Mouse (Mus musculus) mesoderm, embryonic 11.5 days (tissue): ENCODE data around the gene Uqcrq.

Experiments
- DNase-seq: peaks from one replicate; pipeline ENCODE4 v3.0.0-alpha.2; 2012; ENCODE audit warnings: low read depth, low spot score

Gene Uqcrq

DNA sequence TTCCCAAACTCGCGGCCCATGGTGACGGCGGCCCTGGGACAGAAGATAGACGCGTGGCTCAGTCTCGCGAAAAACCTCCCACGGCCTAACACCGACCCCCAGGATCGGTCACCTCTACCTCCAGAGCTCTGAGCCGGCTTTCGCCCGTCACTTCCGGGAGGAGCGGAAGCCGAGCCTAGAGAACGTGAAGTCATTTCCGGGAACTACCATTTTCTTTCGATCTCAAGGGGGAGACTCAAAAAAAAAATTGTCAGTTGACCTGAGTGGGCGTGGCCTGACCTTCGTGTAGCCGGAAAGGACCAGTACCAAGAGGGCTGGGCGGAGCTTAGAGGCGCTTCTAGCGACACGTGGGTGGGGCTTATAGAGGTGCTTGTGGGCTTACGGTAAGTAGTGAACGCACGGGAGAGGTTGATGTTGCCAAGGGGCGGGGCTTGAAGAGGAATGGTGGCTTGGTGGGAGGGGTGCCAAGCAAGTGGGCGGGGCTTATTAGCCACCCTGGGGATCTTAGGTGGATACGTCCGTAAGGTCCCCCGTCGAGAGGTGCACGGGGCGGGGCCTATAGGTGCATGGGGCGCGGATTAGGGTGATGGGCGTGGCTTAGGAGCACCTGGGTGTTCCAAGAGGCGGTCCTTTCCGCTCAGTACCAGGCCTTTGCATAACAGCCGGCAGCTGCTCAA lies at the start of gene Uqcrq, which contains the start of gene Gdf9:
Uqcrq (minus strand) TSS at position 162 of the 677 bp plus-strand sequence.
Gdf9 (plus strand) TSS at position 354 of the 677 bp plus-strand sequence.
- peak; percentile 99 for DNase-seq

DNA sequence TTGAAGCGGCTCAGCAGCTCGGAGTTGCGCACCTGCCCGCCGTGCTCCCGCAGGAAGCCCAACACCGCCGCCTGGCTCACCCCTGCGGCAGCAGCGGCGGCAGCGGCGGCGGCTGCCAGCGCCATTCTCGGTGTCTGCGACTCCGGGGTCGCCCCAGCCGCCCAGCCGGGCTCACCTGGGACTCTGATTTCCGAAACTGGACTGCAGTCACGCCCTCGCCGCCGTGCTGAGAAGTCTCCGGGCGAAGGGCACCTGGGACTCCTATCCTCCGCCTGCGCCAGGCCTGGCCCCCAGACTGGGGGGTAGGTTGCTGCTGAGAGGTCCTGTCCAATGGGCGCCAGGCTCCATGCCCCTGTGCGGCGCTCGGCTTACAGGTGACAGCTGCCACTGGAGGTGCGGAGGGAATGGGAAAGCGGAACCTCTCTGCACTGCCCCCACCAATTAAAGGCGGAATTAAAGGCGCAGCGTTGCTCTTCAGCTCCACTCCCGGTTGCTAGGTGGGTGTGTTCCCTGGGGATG lies 49.2 kb upstream of the Uqcrq start, which contains the start of the genes Gm9945 and Sowaha:
Gm9945 (plus strand) TSS at position 384 of the 519 bp plus-strand sequence.
Sowaha (minus strand) TSS at position 492 of the 519 bp plus-strand sequence.
- DNase-seq = no peak

DNA sequence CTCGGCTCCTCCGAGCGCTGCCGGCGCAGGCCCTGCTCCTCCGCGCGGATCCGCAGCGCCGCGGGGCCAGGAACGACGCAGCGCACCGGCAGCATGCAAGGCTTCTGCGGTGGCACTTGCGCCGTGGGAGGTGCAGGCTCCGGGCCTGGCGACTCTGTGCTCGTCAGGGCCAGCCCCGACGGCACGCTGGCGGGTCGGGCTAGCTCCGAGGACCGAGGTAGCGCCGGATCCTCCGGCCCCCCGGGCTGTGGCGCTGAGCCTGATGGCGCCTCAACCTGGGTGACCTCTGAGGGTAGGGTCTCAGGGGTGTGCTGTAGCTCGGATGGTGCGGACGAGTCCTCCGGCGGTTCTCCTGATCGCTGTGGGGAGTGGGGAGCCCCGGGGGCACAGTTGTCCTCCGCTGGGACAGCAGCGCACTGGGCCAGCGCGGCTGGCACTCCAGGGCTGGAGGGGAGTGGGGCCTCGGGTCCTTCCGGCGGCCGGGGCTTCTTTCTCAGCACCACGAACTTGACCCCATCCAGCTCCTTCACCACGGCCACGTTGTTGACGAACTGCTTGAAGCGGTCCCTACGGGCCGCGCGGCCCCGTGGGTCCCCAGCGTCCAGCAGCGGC lies 48.6 kb upstream of the Uqcrq start:
- no peak for DNase-seq

DNA sequence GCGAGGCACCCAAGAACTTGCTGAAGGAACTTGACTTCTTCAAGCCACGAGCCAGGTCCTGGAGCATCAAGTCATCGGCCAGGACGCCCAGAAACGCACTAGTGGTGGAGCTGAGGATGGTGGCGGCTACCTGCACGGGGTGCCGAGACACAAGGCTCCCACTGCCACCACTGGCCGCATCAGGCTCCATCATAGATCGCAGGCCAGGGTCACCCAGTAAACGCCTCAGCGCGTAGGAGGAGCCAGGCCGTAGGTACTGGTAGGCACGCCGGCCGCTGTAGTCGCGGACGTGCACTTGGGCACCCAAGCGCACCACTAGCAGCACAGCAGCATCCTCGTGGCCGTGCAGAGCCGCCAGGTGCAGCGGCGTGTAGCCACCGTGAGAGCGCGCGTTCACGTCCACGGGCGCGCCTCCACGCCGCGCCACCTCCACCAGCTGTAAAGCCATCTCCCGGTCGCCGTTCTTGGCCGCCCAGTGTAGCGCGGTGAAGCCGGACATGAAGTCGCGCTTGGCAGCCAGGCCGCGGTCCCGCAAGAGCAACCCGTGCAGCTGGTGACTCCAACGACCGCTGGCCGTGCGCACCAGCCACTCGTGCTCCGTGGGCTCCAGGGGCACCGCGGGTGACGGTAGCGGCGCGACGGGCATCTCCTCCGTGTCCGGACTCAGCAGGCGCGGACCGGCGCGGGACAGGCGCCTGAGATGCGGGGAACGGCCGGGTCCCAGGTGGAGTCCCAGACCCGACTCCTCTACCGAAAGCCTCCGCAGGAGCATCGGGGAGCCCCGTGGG lies 47.9 kb upstream of the Uqcrq start:
- no peak for DNase-seq

DNA sequence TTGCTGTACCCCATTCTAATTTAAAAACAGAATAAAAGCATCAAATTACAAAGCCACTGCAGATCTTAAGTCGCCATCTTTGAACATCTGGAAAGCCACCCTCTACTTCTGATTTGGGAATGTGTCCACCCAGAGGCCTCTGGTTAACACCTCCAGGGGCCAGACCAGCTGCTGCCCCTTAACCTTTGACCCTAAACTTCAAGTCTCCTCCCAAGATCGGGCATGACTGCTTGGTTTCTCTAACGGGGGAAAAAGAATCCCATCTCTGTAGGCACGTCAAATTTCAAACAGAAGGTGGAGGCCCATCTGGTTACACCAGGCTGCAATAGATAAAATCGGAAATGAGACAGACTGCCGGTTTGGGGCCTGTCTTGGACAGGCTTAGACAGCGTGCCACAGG lies 47.2 kb upstream of the Uqcrq start:
- no peak for DNase-seq

DNA sequence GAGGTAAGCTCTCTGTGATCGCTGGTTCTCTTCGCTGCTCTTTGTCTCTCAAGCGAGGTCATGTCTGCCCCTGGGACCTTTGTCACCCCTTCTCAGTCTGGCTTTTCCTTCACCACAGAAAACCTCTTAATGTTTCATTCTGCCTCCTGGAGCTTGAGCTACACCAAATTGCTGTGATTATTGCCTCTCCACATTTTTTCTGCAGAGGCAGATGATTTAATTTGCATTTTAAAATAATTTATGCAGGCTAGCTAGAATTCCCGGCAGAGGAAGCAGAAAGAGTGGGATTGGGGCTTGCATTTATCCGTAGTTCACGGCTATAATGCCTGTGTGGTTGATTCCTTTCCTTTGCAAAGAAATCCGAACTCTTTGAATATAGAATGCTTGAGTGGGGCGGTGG lies 45.0 kb upstream of the Uqcrq start:
- no peak for DNase-seq

DNA sequence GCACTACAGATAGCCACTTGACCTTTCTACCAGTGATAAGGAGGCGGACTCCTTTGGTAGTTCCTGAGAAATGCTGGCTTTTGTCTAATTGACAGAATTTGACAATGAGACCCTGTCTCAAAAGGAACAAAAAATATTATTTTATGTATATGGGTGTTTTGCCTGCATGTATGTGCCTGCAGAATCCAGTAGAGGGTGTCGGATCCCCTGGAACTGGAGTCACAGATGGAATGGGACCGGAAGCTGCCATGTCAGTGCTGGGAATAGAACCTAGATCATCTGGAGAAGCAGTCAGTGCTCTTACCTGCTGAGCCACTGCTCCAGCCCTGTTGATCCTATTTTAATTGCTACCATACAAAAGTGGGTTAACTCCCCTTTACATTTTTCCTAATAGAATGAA lies 42.1 kb upstream of the Uqcrq start:
- no peak for DNase-seq

DNA sequence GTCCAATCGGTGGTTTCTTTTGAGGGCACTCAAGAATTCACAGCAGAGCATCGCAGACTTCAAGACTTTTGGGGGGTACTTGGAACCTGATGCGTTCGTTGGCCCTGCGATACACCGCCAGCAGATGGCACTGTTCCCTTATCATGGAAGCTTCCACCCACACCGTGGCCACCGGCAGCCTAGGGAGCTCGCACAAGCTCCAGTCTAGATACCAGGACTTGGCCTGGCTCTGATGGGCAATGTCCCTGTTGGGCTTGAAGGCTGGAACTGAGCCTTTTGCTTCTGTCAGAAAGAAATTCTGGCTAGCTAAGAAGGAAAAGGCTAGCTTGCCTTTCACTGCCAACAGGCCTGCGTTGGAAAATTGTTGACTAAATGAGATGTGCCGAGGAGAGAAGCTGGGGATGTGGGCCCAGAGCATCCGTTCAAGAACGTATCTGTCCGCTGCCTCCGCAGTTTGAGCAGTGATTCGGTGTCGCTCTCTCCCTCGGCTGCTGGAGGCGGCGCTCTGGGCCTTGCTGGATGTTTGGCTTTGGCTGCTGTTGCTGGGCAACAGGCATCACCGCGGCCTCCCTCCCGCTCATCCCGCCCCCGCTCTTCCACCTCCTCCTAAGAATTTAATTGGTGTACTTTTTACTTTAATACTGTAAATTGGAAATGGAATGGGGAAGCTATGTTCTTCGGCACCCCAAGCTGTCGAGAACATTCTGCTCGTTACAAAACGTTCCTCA lies 39.5 kb upstream of the Uqcrq start, which contains the start of gene Gm9837:
Gm9837 (minus strand) TSS at position 512 of the 728 bp plus-strand sequence.
- DNase-seq = peak; percentile 93

DNA sequence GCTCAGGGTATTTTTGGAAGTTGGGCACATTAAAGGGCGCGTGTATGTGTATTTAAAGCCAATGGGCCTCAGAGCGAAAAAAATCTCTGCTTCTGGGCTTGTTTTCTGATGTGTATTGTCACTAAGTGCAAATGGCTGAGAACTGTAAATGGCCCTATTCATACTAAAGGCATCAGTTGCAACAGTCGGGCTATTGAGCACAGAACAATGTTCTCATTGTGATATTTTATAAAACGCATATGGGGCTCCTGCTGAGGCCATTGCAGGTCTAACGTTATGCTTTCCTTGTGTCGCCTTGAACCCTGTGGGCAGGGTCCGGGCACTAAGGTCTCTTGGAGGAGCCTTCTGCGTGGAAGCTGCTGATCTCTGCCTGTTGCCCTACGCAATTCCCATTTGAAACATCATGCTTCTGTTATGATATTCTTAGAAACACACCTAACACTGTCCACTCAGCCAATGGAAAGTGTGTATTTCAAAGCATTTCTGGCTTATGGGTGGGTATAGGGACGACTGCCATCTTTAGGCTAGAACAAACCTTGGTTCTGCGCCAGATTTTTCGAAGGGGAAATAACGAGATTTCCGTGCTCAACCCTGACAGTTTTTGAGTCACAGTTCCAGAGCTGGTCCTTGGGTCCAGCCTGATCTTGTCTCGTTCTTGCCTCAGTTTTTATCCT lies 38.8 kb upstream of the Uqcrq start:
- no peak for DNase-seq

DNA sequence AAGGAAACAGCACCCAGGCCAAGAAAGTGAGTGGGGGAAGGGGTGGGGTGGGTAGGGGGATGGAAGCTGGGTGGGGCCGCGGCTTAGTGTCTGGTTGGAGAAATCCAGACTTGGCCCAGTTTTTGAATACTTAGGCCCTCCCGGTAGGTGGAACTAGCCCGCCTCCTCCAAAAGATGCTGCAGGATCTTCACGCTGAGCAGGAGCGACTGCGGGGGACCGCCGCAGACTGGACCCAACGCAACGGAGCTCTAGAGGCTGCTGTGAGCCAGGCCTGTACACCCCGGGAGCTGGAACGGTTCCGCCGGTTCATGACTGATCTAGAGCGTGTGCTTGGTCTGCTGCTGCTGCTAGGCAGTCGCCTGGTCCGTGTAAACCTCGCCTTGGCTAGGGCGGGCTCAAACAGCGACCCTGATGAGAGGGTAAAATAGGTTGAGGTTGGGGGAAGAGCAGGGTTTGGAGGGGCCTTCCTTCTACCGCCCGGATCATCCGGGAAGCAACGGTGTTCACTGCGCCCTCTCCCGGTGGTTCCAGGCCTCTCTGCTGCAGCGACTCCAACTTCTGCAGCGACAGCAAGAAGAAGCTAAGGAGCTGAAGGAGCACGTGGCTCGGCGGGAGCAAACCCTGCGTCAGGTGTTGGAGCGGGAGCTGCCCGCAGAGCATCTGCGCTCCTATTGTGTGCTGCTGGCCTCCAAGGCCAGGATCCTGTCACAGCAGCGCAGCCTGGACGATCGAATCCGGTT lies 35.8 kb upstream of the Uqcrq start:
- DNase-seq = peak; percentile 84

DNA sequence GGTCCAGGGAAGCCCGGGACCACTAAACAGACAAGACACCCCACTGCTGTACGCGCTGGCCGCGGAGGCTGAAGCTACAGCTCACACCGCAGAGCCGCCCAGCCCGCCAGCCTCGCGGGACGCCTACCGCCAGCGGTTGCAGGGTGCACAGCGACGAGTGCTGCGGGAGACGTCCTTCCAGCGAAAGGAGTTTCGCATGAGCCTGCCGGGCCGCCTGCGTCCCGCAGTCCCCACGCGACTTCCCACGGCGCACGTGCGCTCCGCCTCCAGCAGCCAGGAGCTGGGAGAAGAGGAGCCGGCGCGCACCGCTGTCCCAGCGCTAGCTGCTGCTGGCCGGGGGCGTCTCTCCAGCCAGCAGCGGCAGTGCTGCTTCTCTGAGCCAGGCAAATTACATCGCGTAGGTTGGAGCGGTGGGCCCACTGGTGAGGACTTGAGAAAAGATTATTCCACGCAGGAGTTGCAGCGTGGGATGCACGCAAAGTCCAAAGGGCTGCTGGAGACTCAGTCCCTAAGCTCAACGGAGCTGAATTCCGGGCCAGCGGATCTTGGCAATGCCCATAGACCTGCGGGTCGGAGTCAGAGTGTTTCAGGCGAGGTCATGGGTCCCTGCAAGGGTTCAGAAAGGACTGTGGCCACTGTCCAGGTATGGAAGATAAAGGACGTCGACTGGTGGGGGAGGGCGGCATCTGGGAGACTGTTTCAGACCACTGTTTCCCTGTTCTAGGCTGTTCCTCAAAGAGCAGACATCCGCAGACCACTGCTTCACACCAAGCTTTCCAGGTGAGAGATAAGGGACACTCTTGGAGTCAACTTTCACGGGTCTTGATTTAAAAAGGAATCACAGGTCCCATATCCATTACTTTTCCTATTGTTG lies 33.2 kb upstream of the Uqcrq start:
- DNase-seq = no peak

DNA sequence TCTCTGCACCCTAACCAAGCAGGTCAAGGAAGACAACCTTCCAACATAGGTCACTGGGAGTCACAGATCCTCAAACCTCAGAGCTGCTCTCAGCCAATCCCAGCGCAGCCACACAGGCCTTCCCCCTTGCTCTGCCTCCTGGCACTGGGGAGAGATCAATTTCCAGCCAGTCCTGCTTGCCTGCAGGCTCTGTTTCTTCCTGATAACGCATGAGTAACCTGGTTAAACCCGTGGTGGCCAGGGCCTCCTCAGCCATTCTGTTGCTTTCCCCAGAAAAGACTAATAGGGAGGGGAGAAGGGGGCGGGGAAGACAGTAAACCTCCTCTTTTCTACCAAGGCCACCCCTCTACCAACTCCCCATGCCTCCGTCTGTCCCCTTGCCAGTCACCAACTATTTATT lies 31.1 kb upstream of the Uqcrq start:
- DNase-seq = no peak

DNA sequence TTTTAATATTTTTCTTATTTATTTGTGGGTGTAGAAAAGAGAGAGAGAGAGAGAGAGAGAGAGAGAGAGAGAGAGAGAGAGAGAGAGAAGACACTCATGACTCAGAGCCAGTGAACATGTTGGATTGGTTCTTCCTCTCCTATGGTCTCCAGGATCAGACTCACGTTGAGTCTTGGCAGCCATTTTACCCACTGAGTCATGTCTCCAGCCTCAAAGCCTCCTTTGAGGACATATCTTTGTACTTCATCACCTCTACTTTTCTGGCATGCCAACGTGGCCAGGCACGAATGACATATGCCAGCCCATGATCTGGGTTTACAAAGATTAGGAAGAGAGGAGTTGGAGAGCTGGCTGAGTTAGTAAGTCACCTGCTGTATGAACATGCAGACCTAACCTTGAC lies 29.6 kb upstream of the Uqcrq start:
- DNase-seq = no peak

DNA sequence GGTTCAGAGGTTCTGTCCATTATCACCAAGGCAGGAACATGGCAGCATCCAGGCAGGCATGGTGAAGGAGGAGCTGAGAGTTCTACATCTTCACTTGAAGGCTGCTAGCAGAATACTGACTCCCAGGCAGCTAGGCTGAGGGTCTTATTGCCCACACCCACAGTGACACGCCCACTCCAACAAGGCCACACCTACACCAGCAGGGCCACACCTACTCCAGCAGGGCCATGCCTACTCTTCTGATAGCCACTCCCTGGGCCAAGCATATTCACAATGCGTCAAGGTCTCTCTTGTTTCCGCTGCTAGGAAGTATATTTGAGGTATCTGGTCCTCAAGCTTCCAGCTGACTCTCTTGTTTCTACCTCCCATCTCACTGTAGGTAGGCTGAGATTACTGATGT lies 28.4 kb upstream of the Uqcrq start:
- no peak for DNase-seq

DNA sequence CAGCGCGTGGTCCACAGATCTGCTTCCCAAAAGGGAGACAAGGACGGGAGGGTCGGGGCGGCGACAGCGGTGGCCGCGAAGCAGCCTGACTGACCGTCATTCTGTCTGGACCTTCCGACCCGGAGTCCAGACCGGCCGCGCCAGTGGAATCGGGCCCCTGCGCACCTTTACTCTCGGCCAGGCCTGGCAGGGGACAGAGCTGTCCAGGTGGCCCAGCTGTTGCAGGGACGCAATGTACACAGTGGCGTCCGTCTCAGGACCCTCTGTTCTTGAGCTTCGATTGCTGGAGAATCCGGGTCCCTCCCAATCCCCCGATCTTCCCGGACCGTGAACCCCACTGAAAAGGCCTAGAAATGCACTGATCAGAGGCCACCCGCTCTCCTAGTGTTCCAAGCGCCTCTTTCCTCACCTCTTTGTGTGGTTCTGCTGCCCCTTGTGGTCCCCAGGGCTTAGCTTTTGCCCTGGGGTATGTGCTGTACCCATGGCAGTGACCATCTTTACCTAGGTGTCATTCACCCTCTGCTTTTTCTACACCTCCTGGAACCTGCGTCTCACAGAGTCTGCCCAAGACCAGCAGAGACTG lies 26.8 kb upstream of the Uqcrq start:
- DNase-seq = no peak

DNA sequence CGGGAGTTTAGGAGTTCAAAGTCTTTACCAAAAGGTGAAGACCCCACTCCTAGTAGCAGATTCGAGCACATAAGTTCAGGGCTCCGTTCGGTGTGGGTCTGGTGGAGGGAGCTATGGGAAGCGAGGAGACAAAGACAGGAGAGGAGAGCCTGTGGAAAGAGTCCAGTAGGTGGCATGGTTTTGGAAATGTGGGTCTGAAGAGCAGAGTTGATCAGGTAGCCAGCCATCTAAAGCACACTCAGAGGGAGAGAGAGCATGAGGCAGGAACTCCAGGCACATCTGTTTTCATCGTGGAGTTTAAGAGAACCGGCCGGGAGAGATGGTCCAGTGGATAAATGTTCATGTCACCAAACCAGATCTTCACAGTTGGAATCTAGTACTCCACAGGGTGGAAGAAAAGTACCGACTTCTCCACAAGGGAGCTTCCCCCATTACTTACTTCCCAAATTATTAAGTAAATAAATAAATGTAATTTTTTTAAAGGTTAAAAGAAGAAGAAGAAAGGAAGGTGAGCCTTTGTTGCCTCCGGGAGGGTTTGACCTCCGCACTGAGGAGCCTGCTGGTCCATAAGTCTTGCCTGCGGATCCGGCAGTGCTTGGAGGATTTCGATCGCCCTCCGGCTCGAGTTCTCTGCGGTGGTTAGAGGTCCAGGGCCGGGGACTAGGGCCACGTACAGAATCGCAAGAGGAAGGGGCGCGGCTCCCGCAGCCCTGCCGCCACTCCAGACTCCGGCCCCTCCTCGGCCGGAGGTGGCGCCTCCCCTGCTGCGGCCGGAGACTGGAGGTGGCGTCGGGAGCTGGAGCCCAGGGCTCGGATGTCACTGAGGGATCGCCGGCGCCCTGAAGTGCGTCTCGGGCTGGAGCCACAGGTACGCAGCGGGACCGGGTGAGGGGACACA lies 26.1 kb upstream of the Uqcrq start, which contains the start of the genes Gm10447 and Shroom1:
Gm10447 (minus strand) TSS at position 637 of the 898 bp plus-strand sequence.
Shroom1 (plus strand) TSS at position 732 of the 898 bp plus-strand sequence.
- no peak for DNase-seq

DNA sequence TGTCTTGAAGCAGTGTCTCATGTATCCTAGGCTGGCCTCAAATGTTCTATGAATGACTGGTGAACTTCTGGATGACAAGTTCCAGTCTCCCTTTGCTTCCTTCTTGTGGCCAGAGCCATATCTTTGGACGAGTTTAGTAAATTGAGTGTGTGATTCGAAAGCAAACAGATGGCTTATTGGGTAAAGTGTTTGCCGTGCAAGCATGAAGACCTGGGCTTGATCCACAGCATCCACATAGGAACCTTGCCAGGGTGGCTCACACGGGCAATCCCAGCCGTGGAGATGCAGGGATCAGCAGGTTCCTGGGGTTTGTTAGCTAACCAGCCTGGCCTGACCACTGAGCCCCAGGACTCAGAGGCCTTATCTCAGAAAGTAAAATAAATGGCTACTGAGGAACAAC lies 22.4 kb upstream of the Uqcrq start:
- no peak for DNase-seq

DNA sequence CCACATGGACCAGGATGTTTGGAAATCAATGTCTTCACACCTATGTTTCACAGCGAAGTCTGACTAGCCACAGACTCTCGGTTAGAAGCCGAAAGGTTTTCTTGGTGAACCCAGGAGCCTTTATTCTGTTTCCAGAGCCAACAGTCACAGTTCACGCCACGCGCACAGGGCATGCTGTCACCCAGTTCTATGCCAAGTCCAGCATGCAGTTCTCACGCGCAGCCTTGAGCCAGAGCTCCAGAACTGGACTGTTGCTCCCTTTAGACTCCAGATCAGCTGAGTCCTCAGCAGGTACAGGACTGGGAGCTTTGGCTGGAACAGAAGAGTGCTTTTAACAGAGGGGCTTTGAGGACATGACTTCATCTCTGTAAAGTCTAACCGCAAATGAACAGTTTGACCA lies 21.8 kb upstream of the Uqcrq start:
- DNase-seq = no peak
